Mouse (Mus musculus) forebrain, embryonic 13.5 days (tissue): ENCODE data around the gene Btg2. TPM values are rescaled to one million over a fixed set of nuclear protein-coding genes. Genes with fewer than 3 reads are reported as not detected.

Source experiments
- ATAC-seq: fragments of 200-750 bp; cut with Nextera tagmentation; 2 replicates; pipeline ENCODE4 v1.8.0; 2017
- H3K27ac ChIP-seq: fragments of 300-500 bp; sonication (generic); 2 replicates; pipeline ENCODE4 v1.5.1; 2015; ENCODE audit warnings: inconsistent platforms, mild to moderate bottlenecking, moderate library complexity
- H3K27me3 ChIP-seq: fragments of 300-500 bp; sonication (generic); 2 replicates; pipeline ENCODE4 v1.6.1; 2015; ENCODE audit warnings: mild to moderate bottlenecking, inconsistent platforms
- H3K36me3 ChIP-seq: fragments of 300-500 bp; sonication (generic); 2 replicates; pipeline ENCODE4 v1.6.1; 2015; ENCODE audit warnings: mild to moderate bottlenecking, inconsistent platforms; ENCODE audit not compliant: poor library complexity, severe bottlenecking
- H3K4me1 ChIP-seq: fragments of 300-500 bp; sonication (generic); 2 replicates; pipeline ENCODE4 v1.6.1; 2015; ENCODE audit warnings: inconsistent platforms
- H3K4me2 ChIP-seq: fragments of 300-500 bp; sonication (generic); 2 replicates; pipeline ENCODE4 v1.6.1; 2015; ENCODE audit warnings: inconsistent platforms, mild to moderate bottlenecking, moderate library complexity
- H3K4me3 ChIP-seq: fragments of 300-500 bp; sonication (generic); 2 replicates; pipeline ENCODE4 v1.5.1; 2015; ENCODE audit warnings: mild to moderate bottlenecking, inconsistent platforms
- H3K9ac ChIP-seq: fragments of 300-500 bp; sonication (generic); 2 replicates; pipeline ENCODE4 v1.6.1; 2015; ENCODE audit warnings: mild to moderate bottlenecking, inconsistent platforms
- H3K9me3 ChIP-seq: fragments of 300-500 bp; sonication (generic); replicated peaks from 2 replicates; pipeline ENCODE4 v1.6.1; 2016; ENCODE audit warnings: inconsistent platforms
- WGBS: fragments of 180-500 bp; shearing (Covaris S2); methylation state at CpG from one replicate; pipeline ENCODE4 v1.1.7; 2015; 5-methylcytosine and 5-hydroxymethylcytosine counted together
- polyA plus RNA-seq: library from polyadenylated mRNA; unstranded; fragments of >200 nt; fragmentation: Nextera tagmentation; extraction: Ambion mirVana; gene quantifications from 2 replicates; pipeline ENCODE4 v1.2.1, GENCODE M21; 2015

Gene Btg2
- polyA plus RNA-seq, 1 experiment from 2014 or later = 122 TPM

- no peak for ATAC-seq
- peak overlapping the region; percentile 30 for H3K4me2 ChIP-seq
Observed at GRCm38 (mm10) chr1:134097080-134097855, 18.3 kb upstream of the Btg2 start.

DNA sequence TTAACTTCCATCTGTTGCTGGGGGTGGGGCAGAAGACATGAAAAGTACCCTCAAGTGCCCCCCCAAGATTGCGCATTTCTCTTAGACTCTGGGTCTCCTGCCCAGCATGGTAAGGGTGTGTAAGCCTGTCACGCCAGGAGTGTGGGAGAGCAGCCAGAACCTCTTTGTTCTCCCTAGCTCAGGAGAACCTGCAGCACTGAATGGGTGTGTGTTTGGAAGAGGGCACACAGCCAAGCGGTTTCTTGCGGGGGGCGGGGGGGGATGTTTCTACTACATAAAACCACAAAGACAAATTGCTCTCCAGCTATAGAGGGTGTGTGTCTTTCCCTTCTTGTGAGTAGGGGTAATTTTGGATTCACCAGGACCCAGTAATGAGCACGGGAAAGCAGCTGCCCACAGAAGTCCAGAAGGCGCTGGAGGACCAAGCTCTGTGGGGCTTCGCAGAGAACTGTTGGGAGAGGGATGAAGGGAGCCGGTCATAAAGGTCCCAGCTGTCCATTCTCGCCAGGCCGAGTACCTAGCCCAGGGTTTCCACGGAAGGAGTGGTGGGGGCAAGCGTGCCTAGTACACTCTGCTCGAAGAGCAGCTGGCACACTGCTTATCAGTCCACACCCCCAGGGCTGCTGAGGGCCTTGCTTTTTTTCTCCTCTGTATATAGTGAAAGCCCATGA, 17.5 kb upstream of the Btg2 start:
- peak; percentile 85 for ATAC-seq
- H3K4me2 ChIP-seq = peak overlapping the region; percentile 30

More at GRCm38 (mm10) chr1:134097080-134097855, 18.3 kb upstream of the Btg2 start:
- Histone ChIP-seq H3K4me1 (peaks cover 80% of the 10 kb centered on the region), H3K27me3 (no peaks in the 10 kb centered on the region), H3K27ac (peak overlapping the region; percentile 97), H3K36me3 (no peaks in the 10 kb centered on the region), H3K9me3 (no peaks in the 10 kb centered on the region), H3K4me3 (no peak overlapping the region), H3K9ac (peak overlapping the region; percentile 30; the same call in 1 of the 2 replicates)
- WGBS = 76% methylated on average over 7 of the region's 7 CpGs

DNA sequence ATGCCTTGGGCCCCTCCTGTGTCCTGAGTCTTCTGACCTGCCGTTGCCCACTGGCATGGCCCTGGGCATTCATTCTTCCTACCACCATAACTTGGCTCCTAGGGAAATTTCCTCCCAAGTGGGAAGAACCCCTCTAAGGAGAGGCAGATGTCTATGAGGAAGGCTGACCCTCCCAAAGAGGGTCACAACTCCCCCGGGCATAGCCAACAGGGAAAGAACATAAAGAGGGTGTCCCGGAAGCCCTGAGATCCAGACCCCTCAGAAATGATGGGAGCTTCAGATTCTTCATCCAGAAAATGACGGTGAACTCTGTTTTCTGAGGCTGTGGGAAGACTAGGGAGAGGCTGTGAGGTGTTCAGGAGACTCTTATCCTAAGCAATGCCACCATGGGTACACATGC, 16.8 kb upstream of the Btg2 start:
- H3K9ac ChIP-seq = peak overlapping the region; percentile 45; the same call in 1 of the 2 replicates
- H3K4me2 ChIP-seq = peak overlapping the region; percentile 30
- WGBS = 70% methylated on average over 4 of the region's 4 CpGs

More for the DNA sequence above, 17.5 kb upstream of the Btg2 start:
- H3K4me3 ChIP-seq = no peak overlapping the region
- 13% methylated on average over 14 of the region's 14 CpGs for WGBS
- peaks cover 81% of the 10 kb centered on the region for H3K4me1 ChIP-seq
- H3K27me3 ChIP-seq = no peaks in the 10 kb centered on the region
- no peaks in the 10 kb centered on the region for H3K9me3 ChIP-seq
- H3K27ac ChIP-seq = peak overlapping the region; percentile 97
- no peaks in the 10 kb centered on the region for H3K36me3 ChIP-seq
- peak overlapping the region; percentile 45 for H3K9ac ChIP-seq

GRCm38 (mm10) chr1:134095033-134095612, 16.2 kb upstream of the Btg2 start:
- H3K27me3 ChIP-seq = no peaks in the 10 kb centered on the region; the same call in 1 of the 2 replicates
- H3K36me3 ChIP-seq = no peaks in the 10 kb centered on the region
- H3K4me3 ChIP-seq = no peak overlapping the region
- WGBS = 50% methylated on average over 7 of the region's 7 CpGs
- peak overlapping the region; percentile 30; the same call in 1 of the 2 replicates for H3K4me2 ChIP-seq
- H3K4me1 ChIP-seq = peaks cover 79% of the 10 kb centered on the region
- no peaks in the 10 kb centered on the region for H3K9me3 ChIP-seq
- H3K27ac ChIP-seq = peak overlapping the region; percentile 97
- 0 out of 2 replicates have a peak overlapping the region, but pooled peaks have one; percentile 18 for H3K9ac ChIP-seq
- no peak for ATAC-seq

More for the DNA sequence above, 16.8 kb upstream of the Btg2 start:
- Histone ChIP-seq H3K36me3 (no peaks in the 10 kb centered on the region), H3K27me3 (no peaks in the 10 kb centered on the region; the same call in 1 of the 2 replicates), H3K9me3 (no peaks in the 10 kb centered on the region), H3K27ac (peak overlapping the region; percentile 97), H3K4me1 (peaks cover 81% of the 10 kb centered on the region), H3K4me3 (no peak overlapping the region)
- ATAC-seq = no peak

- H3K4me2 ChIP-seq = peak overlapping the region; percentile 83
- H3K27ac ChIP-seq = peak overlapping the region; percentile 78
- peaks cover 68% of the 10 kb centered on the region for H3K4me1 ChIP-seq
- H3K9ac ChIP-seq = peak overlapping the region; percentile 72; the same call in 1 of the 2 replicates
- ATAC-seq = no peak
- H3K9me3 ChIP-seq = no peaks in the 10 kb centered on the region
- 63% methylated on average over 13 of the region's 13 CpGs for WGBS
- no peaks in the 10 kb centered on the region for H3K36me3 ChIP-seq
- no peaks in the 10 kb centered on the region; the same call in 1 of the 2 replicates for H3K27me3 ChIP-seq
- no peak overlapping the region; the same call in 1 of the 2 replicates for H3K4me3 ChIP-seq
Observed at GRCm38 (mm10) chr1:134093771-134094526, 15.0 kb upstream of the Btg2 start.

- 2% methylated on average over 43 of the region's 43 CpGs for WGBS
- Histone ChIP-seq H3K4me2 (peak overlapping the region; percentile 83), H3K4me1 (peaks cover 59% of the 10 kb centered on the region), H3K9me3 (no peaks in the 10 kb centered on the region), H3K27ac (peak overlapping the region; percentile 78), H3K36me3 (no peaks in the 10 kb centered on the region), H3K4me3 (peak overlapping the region; percentile 45), H3K9ac (peak overlapping the region; percentile 72), H3K27me3 (no peaks in the 10 kb centered on the region; the same call in 1 of the 2 replicates)
- peak; percentile 65 for ATAC-seq
Observed at GRCm38 (mm10) chr1:134092852-134093770, 14.2 kb upstream of the Btg2 start.

GRCm38 (mm10) chr1:134092368-134092767, 13.4 kb upstream of the Btg2 start:
- peaks cover 52% of the 10 kb centered on the region for H3K4me1 ChIP-seq
- no peaks in the 10 kb centered on the region; the same call in 1 of the 2 replicates for H3K27me3 ChIP-seq
- H3K27ac ChIP-seq = peak overlapping the region; percentile 78
- ATAC-seq = no peak
- WGBS = 34% methylated on average over 6 of the region's 6 CpGs
- peak overlapping the region; percentile 83 for H3K4me2 ChIP-seq
- H3K9me3 ChIP-seq = no peaks in the 10 kb centered on the region
- no peaks in the 10 kb centered on the region for H3K36me3 ChIP-seq
- H3K4me3 ChIP-seq = 0 out of 2 replicates have a peak overlapping the region, but pooled peaks have one; percentile 45
- H3K9ac ChIP-seq = peak overlapping the region; percentile 72

DNA sequence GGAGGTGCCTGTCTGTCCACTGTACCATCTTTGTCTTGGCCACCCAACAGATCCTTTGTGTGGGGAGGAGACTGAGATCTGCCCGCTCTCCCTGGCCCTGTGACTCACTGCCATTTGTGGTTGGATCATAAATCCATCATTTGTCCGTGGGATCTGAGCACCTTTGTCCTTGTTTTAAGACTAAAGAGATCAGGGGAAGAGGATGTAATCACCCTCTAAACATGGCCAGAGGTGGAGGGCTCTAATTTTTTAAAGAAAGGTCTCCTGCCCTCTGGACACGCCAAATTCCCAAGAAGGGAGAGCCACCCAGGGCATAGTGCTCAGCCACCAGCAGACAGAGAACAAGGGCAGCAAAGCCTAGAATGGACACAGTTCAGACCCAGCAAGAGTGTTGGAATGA, 12.9 kb upstream of the Btg2 start:
- WGBS = 87% methylated on average over 3 of the region's 3 CpGs
- no peaks in the 10 kb centered on the region; the same call in 1 of the 2 replicates for H3K27me3 ChIP-seq
- peaks cover 52% of the 10 kb centered on the region for H3K4me1 ChIP-seq
- no peaks in the 10 kb centered on the region for H3K36me3 ChIP-seq
- H3K9me3 ChIP-seq = no peaks in the 10 kb centered on the region
- H3K9ac ChIP-seq = no peak overlapping the region
- ATAC-seq = no peak
- no peak overlapping the region for H3K4me3 ChIP-seq
- H3K27ac ChIP-seq = no peak overlapping the region; the same call in 1 of the 2 replicates
- H3K4me2 ChIP-seq = no peak overlapping the region

GRCm38 (mm10) chr1:134089074-134089473, 10.2 kb upstream of the Btg2 start:
- Histone ChIP-seq H3K36me3 (no peaks in the 10 kb centered on the region), H3K4me3 (no peak overlapping the region), H3K9ac (no peak overlapping the region), H3K27me3 (no peaks in the 10 kb centered on the region; the same call in 1 of the 2 replicates), H3K4me1 (peaks cover 39% of the 10 kb centered on the region), H3K4me2 (no peak overlapping the region), H3K27ac (no peak overlapping the region), H3K9me3 (no peaks in the 10 kb centered on the region)
- WGBS = 90% methylated on average over 7 of the region's 7 CpGs
- ATAC-seq = no peak

GRCm38 (mm10) chr1:134086811-134087398, 8.0 kb upstream of the Btg2 start:
- ATAC-seq = no peak
- H3K36me3 ChIP-seq = no peaks in the 10 kb centered on the region
- H3K4me1 ChIP-seq = peaks cover 31% of the 10 kb centered on the region
- no peak overlapping the region for H3K4me2 ChIP-seq
- peak overlapping the region; percentile 3; the same call in 1 of the 2 replicates for H3K27ac ChIP-seq
- no peaks in the 10 kb centered on the region; the same call in 1 of the 2 replicates for H3K27me3 ChIP-seq
- H3K9ac ChIP-seq = peak overlapping the region; percentile 45; the same call in 1 of the 2 replicates
- no peaks in the 10 kb centered on the region for H3K9me3 ChIP-seq
- H3K4me3 ChIP-seq = no peak overlapping the region
- WGBS = 60% methylated on average over 16 of the region's 16 CpGs
